Mouse (Mus musculus) embryonic facial prominence, embryonic 11.5 days (tissue): ENCODE results near the gene Prkch. TPM values are rescaled to one million over a fixed set of nuclear protein-coding genes. Genes with fewer than 3 reads are reported as not detected.

Experiments
- ATAC-seq: fragments of 200-750 bp; cut with Nextera tagmentation; replicated peaks from 2 replicates; pipeline ENCODE4 v1.8.0; 2017; ENCODE audit warnings: low read depth; ENCODE audit not compliant: insufficient number of reproducible peaks, low FRiP score, low TSS enrichment
- DNase-seq: peaks from one replicate; pipeline ENCODE4 v3.0.0-alpha.2; 2015; ENCODE audit warnings: low spot score
- H3K27ac ChIP-seq: fragments of 300-500 bp; sonication (generic); replicated peaks from 2 replicates; pipeline ENCODE4 v1.5.1; 2014; ENCODE audit warnings: mild to moderate bottlenecking, low read depth, low read length, control low read depth
- H3K27me3 ChIP-seq: fragments of 300-500 bp; sonication (generic); 2 replicates; pipeline ENCODE4 v1.6.1; 2014; ENCODE audit warnings: mild to moderate bottlenecking, low read length, moderate library complexity, mixed read lengths; ENCODE audit not compliant: control insufficient read depth, insufficient read depth
- H3K36me3 ChIP-seq: fragments of 300-500 bp; sonication (generic); replicated peaks from 2 replicates; pipeline ENCODE4 v1.6.1; 2014; ENCODE audit warnings: low read depth, mild to moderate bottlenecking, low read length, moderate library complexity, mixed read lengths; ENCODE audit not compliant: control insufficient read depth, insufficient read depth
- H3K4me1 ChIP-seq: fragments of 300-500 bp; sonication (generic); 2 replicates; pipeline ENCODE4 v1.6.1; 2014; ENCODE audit warnings: low read length, mixed read lengths; ENCODE audit not compliant: control insufficient read depth, insufficient read depth
- H3K4me2 ChIP-seq: fragments of 300-500 bp; sonication (generic); 2 replicates; pipeline ENCODE4 v1.6.1; 2014; ENCODE audit warnings: low read depth, mild to moderate bottlenecking, control low read depth, low read length, moderate library complexity
- H3K4me3 ChIP-seq: fragments of 300-500 bp; sonication (generic); 2 replicates; pipeline ENCODE4 v1.5.1; 2014; ENCODE audit warnings: low read depth, low read length, control low read depth
- H3K9ac ChIP-seq: fragments of 300-500 bp; sonication (generic); replicated peaks from 2 replicates; pipeline ENCODE4 v1.6.1; 2014; ENCODE audit warnings: mild to moderate bottlenecking, control low read depth, low read length
- H3K9me3 ChIP-seq: fragments of 300-500 bp; sonication (generic); replicated peaks from 2 replicates; pipeline ENCODE4 v1.6.1; 2016; ENCODE audit warnings: mild to moderate bottlenecking, low read length, inconsistent platforms, mixed read lengths; ENCODE audit not compliant: control insufficient read depth
- WGBS: fragments of 180-500 bp; shearing (Covaris S2); extraction: QIAGEN DNeasy Blood & Tissue Kit; methylation state at CpG from one replicate; pipeline ENCODE4 v1.1.7; 2014; 5-methylcytosine and 5-hydroxymethylcytosine counted together
- polyA plus RNA-seq: library from polyadenylated mRNA; unstranded; fragments of >200 nt; fragmentation: Nextera tagmentation; extraction: Ambion mirVana; gene quantifications from 2 replicates; pipeline ENCODE4 v1.2.1, GENCODE M21; 2014

Gene Prkch
- polyA plus RNA-seq, 1 experiment from 2014 or later = 11.6 TPM

DNA sequence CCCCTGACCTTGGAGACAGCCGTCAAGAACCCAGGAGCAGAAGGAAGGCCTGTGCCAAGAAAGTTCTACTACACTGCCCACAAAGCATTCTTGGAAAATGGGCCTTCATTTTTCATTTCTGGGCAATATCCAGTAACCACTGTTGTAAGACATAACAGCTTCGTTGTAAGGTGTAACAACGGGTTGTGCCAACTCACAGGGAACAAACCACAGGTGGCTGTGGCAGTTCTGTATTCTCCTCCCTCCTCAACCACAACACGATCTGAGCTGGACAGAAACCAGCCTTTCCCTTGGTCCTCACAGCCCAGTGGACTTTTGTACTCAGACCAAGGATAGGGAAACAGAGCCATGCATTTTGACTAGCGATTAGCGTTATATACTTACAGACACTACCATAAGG is 171.9 kb downstream of the Prkch start:
- Histone ChIP-seq H3K27me3 (no peaks in the 10 kb centered on the region), H3K9me3 (no peaks in the 10 kb centered on the region), H3K4me2 (no peak overlapping the region), H3K36me3 (no peaks in the 10 kb centered on the region), H3K27ac (no peak overlapping the region), H3K4me1 (no peaks in the 10 kb centered on the region), H3K4me3 (no peak overlapping the region), H3K9ac (no peak overlapping the region)
- 92% methylated on average over 6 of the region's 6 CpGs for WGBS
- ATAC-seq = no peak
- DNase-seq = no peak

DNA sequence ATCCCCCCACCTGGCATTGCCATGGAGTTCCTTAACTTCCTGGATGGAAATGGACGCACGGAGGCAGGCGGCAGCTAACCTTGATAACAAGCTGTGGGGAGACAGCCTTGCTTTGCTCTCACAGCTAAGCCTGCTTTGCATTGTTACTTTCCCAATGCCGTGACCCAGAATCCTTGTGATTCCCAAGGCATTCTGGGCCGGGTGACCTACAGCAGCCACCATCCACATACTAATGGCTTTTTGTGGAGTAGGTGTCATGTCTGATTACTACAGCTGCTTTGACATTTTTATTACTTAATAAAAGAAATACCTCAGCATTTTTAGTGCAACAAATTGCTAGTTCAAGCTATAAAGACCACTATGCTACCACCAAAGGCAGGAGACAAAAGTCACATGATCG is 177.4 kb downstream of the Prkch start:
- no peak overlapping the region for H3K9ac ChIP-seq
- no peaks in the 10 kb centered on the region for H3K36me3 ChIP-seq
- 0 out of 2 replicates have a peak, but pooled peaks cover 2% of the 10 kb centered on the region for H3K4me1 ChIP-seq
- H3K4me3 ChIP-seq = no peak overlapping the region
- H3K4me2 ChIP-seq = no peak overlapping the region
- DNase-seq = no peak
- 72% methylated on average over 6 of the region's 6 CpGs for WGBS
- H3K27ac ChIP-seq = no peak overlapping the region
- no peaks in the 10 kb centered on the region for H3K27me3 ChIP-seq
- H3K9me3 ChIP-seq = no peaks in the 10 kb centered on the region
- ATAC-seq = no peak

DNA sequence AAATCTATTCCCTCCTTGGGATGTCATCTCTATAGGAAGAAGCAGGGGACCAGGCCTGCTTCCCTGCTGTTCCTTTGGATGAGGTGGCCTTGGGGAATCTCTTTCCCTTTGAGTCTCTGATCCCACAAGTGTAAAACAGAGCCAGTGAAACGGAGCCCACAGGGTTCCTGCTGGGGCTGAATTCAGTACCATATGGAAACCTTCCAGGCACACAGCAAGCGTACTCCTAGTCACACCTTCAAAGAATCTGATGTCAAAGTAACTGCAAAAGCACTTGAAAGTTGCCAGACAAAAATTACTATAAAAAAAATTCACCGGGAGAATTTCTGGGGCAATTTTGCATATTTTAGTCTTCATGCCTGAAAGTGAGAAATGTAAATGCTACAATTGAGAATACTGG is 178.2 kb downstream of the Prkch start:
- Histone ChIP-seq H3K4me3 (no peak overlapping the region), H3K9me3 (no peaks in the 10 kb centered on the region), H3K27ac (no peak overlapping the region), H3K9ac (no peak overlapping the region), H3K4me2 (no peak overlapping the region), H3K4me1 (0 out of 2 replicates have a peak, but pooled peaks cover 2% of the 10 kb centered on the region), H3K36me3 (no peaks in the 10 kb centered on the region), H3K27me3 (no peaks in the 10 kb centered on the region)
- no peak for DNase-seq
- WGBS = 69% methylated on average over 3 of the region's 3 CpGs
- no peak for ATAC-seq

DNA sequence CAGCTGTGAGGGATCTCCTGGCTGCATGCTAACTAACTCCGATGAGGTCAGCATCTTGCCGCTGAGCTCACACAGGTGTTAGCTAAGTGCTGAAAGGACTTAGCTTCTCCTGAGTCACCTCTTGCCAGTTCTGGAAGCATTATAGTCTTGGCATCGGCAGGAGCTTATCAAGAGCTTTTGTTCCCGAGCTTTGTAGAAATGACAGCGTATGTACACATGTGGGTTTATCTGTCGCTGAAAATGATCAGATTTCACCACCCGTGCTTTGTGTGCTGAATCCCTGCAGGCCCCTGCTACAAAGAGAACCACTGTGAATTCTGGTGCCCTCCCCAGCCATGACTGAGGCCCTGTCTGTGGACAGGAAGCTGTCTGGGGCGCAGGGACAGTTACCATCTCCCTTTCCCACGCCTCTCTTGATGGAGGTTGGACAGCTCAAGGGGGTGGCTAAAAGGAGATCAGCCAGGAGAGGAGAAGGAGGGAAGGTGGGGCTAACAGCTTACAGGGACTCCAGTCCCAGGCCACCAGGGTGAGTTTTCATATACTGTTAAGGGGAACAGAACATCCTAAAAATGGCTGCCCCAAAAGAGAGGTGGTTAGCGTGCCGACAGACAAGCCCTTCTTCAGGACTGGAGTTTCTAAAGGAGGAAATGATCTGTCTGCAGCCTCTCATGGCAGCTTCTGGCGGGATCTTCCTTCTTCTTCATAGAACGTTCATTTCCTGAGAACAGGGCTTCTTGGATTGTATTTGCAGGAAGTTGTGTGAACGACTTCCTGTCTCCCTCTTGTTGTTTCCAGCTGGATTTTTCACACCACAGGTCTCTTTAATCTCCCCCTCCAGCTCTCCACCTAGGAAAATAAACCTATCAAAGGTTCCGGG is 180.3 kb downstream of the Prkch start:
- Histone ChIP-seq H3K4me3 (no peak overlapping the region), H3K36me3 (no peaks in the 10 kb centered on the region), H3K27me3 (no peaks in the 10 kb centered on the region), H3K9me3 (no peaks in the 10 kb centered on the region), H3K9ac (no peak overlapping the region), H3K4me2 (no peak overlapping the region), H3K4me1 (0 out of 2 replicates have a peak, but pooled peaks cover 2% of the 10 kb centered on the region), H3K27ac (no peak overlapping the region)
- ATAC-seq = no peak
- peak; percentile 15 for DNase-seq
- 58% methylated on average over 15 of the region's 15 CpGs for WGBS

DNA sequence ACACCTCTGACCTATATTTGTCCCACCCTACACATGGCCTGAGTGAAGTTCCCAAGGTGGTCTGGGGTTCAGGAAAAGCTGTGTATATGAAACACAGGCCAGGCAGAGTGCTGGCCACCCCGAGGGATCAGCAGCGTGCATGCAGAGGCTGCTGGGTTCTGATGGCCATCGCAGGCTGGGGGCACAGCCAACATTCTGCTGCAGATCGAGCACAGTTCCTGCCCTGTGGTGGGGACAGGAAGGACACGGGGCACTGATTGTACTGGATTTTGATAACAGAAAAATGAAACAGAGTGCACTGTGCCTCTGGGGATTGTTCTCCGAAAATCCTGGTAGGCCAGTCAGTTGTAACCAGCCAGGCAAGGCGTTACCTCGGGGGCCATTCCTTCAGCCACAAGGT is 181.6 kb downstream of the Prkch start:
- Histone ChIP-seq H3K9me3 (no peaks in the 10 kb centered on the region), H3K27me3 (no peaks in the 10 kb centered on the region), H3K9ac (no peak overlapping the region), H3K27ac (no peak overlapping the region), H3K4me2 (no peak overlapping the region), H3K4me1 (0 out of 2 replicates have a peak, but pooled peaks cover 2% of the 10 kb centered on the region), H3K4me3 (no peak overlapping the region), H3K36me3 (no peaks in the 10 kb centered on the region)
- DNase-seq = no peak
- ATAC-seq = no peak
- WGBS = 82% methylated on average over 8 of the region's 8 CpGs

DNA sequence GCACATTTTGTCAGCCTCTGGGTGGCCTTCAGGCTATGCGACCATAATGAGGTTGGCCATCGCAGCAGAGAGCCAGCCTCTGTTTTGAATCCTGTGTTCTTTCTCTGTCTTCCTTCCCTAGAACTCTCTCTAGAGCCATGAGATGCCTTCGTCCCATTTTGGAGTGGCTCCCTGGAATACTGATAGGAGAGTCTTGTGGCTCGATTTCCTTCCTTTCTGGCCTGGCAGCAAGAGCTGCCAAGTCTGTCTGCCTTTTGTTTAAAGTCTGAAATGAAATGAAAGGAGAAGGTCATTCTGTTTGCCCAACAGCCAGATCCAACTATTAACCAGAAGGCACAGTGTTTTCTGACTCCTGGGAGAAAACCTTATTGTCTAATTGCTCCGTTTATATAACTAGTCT is 184.2 kb downstream of the Prkch start:
- Histone ChIP-seq H3K4me1 (no peaks in the 10 kb centered on the region), H3K9me3 (no peaks in the 10 kb centered on the region), H3K4me3 (no peak overlapping the region), H3K27me3 (no peaks in the 10 kb centered on the region), H3K9ac (no peak overlapping the region), H3K27ac (no peak overlapping the region), H3K4me2 (no peak overlapping the region), H3K36me3 (no peaks in the 10 kb centered on the region)
- WGBS = 78% methylated on average over 5 of the region's 5 CpGs
- no peak for DNase-seq
- no peak for ATAC-seq

DNA sequence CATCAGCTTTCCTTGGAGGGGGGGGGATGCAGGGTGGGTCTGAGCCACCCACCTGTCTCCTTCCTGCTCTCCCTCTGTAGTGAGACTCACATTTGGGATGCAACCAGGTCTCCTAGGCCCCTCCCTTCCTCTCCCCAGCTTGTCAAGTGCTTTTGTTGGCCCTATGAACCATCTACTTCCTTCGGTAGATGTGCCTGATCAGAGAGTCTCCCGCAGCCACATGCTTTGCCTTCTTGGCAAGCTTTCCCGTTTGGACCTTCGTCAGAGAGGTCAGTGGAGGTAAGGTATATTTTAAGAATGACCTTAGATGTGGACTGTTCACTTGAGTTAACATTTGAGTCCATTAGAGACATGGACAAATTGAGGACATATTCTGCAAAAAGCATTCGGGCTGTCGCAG is 184.9 kb downstream of the Prkch start:
- DNase-seq (no peak), ATAC-seq (no peak)
- no peak overlapping the region for H3K27ac ChIP-seq
- no peak overlapping the region for H3K9ac ChIP-seq
- no peaks in the 10 kb centered on the region for H3K36me3 ChIP-seq
- H3K27me3 ChIP-seq = no peaks in the 10 kb centered on the region
- H3K4me3 ChIP-seq = no peak overlapping the region
- no peak overlapping the region for H3K4me2 ChIP-seq
- WGBS = 87% methylated on average over 6 of the region's 6 CpGs
- H3K9me3 ChIP-seq = no peaks in the 10 kb centered on the region
- H3K4me1 ChIP-seq = no peaks in the 10 kb centered on the region

DNA sequence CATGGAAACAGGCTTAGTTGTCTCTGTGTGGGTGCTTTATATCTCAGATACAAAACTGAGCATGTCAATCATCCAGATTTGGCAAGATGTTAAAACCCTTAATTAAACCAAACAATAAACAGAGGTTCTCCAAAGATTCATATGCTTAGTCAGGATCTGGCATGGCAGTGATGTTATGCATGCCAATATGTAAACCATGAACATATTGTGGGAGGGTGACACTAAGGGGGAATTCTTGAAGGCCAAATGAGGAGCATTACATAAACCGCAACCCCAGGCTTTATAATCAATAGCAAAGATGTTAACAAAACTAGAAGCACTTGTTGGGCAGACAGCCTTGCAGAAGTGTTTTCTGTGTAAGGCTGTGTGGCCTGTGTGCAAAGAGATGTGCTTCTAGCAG is 186.2 kb downstream of the Prkch start:
- no peak overlapping the region for H3K27ac ChIP-seq
- no peaks in the 10 kb centered on the region for H3K4me1 ChIP-seq
- no peaks in the 10 kb centered on the region for H3K27me3 ChIP-seq
- no peak for ATAC-seq
- no peak overlapping the region for H3K9ac ChIP-seq
- H3K9me3 ChIP-seq = no peaks in the 10 kb centered on the region
- DNase-seq = no peak
- H3K4me3 ChIP-seq = no peak overlapping the region
- H3K36me3 ChIP-seq = no peaks in the 10 kb centered on the region
- no peak overlapping the region for H3K4me2 ChIP-seq
- WGBS = 91% methylated on average over 1 of the region's 1 CpGs
